8 mouse cellular contexts compared by ENCODE assay signal in genomic region chr16:10489904-10490457, GRCm38 (mm10). TPM values are rescaled to one million over a fixed set of nuclear protein-coding genes. Genes with fewer than 3 reads are reported as not detected.
DNase-seq lines count a peak whose midpoint lies in the region; ATAC-seq and TF ChIP-seq lines count a peak whose summit lies in the region.

No protein-coding gene starts in this region.

- no peak for DNase-seq in heart, adult 11 months
- DNase-seq in ES-E14 (ENCODE audit: low read depth, low spot score) = no peak
- no peak for DNase-seq in hindbrain, embryonic 11.5 days (ENCODE audit: low spot score)
- DNase-seq in midbrain, embryonic 10.5 days (ENCODE audit: low spot score) = no peak
- DNase-seq in gastrocnemius, postnatal 4 days (ENCODE audit: low spot score in 2 of 2) = no peak
- DNase-seq in layer of hippocampus, adult 18-20 months (ENCODE audit: low spot score in 2 of 2) = no peak
- DNase-seq in spleen, adult 12 weeks (ENCODE audit: low spot score) = no peak

- H3K4me2 ChIP-seq in heart, embryonic 15.5 days = peak overlapping the region; percentile 57
- peak overlapping the region; percentile 32 for H3K4me2 ChIP-seq in hindbrain, embryonic 11.5 days (replicated peaks; ENCODE audit: low read depth, low read length)

- no peak overlapping the region for H3K9ac ChIP-seq in heart, embryonic 15.5 days
- peak overlapping the region; percentile 47 for H3K9ac ChIP-seq in ES-E14 (ENCODE audit: insufficient read depth, low read depth, low read length, poor library complexity, severe bottlenecking)
- 0 out of 2 replicates have a peak overlapping the region, but pooled peaks have one; percentile 19 for H3K9ac ChIP-seq in hindbrain, embryonic 11.5 days (ENCODE audit: low read depth, low read length)

- no peak overlapping the region for H3K27ac ChIP-seq in heart, embryonic 15.5 days
- no peak overlapping the region for H3K27ac ChIP-seq in ES-E14 (ENCODE audit: insufficient read depth, low read depth, low read length, poor library complexity, severe bottlenecking)
- H3K27ac ChIP-seq in hindbrain, embryonic 11.5 days (ENCODE audit: low read depth, low read length) = no peak overlapping the region
- no peak overlapping the region for H3K27ac ChIP-seq in midbrain, embryonic 10.5 days (replicated peaks)

- ATAC-seq in heart, embryonic 15.5 days (replicated peaks; ENCODE audit: insufficient number of reproducible peaks, insufficient read depth, low FRiP score, low read depth) = no peak
- no peak for ATAC-seq in hindbrain, embryonic 11.5 days (ENCODE audit: low FRiP score)

- in situ Hi-C loops in ES-E14 (cut with MboI; ENCODE audit: low sequenced_read_pairs in 2 of 2, unreplicated experiment in 2 of 2) = no loop called here

- peaks cover 11% of the 10 kb centered on the region for H3K4me1 ChIP-seq in heart, embryonic 15.5 days (replicated peaks)
- peaks cover 0 to 3% of the 10 kb centered on the region in 2 experiments; a peak in 1 of 4 replicates for H3K4me1 ChIP-seq in ES-E14 (ENCODE audit: control insufficient read depth in 2 of 2, insufficient read depth in 2 of 2, low read length in 2 of 2, poor library complexity in 1 of 2)
- no peaks in the 10 kb centered on the region for H3K4me1 ChIP-seq in hindbrain, embryonic 11.5 days (replicated peaks; ENCODE audit: control insufficient read depth, insufficient read depth, low read length)
- peaks cover 10% of the 10 kb centered on the region for H3K4me1 ChIP-seq in midbrain, embryonic 10.5 days

- WGBS in heart, embryonic 15.5 days = 13% methylated on average over 12 of the region's 14 CpGs
- 23% methylated on average over 12 of the region's 14 CpGs for WGBS in hindbrain, embryonic 11.5 days
- WGBS in midbrain, embryonic 10.5 days = 22% methylated on average over 13 of the region's 14 CpGs

- no peaks in the 10 kb centered on the region for H3K36me3 ChIP-seq in heart, embryonic 15.5 days
- H3K36me3 ChIP-seq in ES-E14 (ENCODE audit: control insufficient read depth, insufficient read depth, low read length, poor library complexity, severe bottlenecking) = no peaks in the 10 kb centered on the region
- no peaks in the 10 kb centered on the region for H3K36me3 ChIP-seq in hindbrain, embryonic 11.5 days (ENCODE audit: control insufficient read depth, insufficient read depth, low read length)
- no peaks in the 10 kb centered on the region for H3K36me3 ChIP-seq in midbrain, embryonic 10.5 days

- H3K4me3 ChIP-seq in heart, embryonic 15.5 days = peak overlapping the region; percentile 34
- H3K4me3 ChIP-seq in ES-E14 (ENCODE audit: insufficient read depth in 1 of 2, low read depth in 1 of 2, low read length in 2 of 2, poor library complexity in 1 of 2, severe bottlenecking in 1 of 2) = peak overlapping the region; percentile 49 to 52; a peak in 3 of 4 replicates
- H3K4me3 ChIP-seq in hindbrain, embryonic 11.5 days (ENCODE audit: low read depth, low read length) = no peak overlapping the region
- H3K4me3 ChIP-seq in midbrain, embryonic 10.5 days = peak overlapping the region; percentile 38

- H3K9me3 ChIP-seq in heart, embryonic 15.5 days (replicated peaks) = no peaks in the 10 kb centered on the region
- H3K9me3 ChIP-seq in ES-E14 (ENCODE audit: control insufficient read depth, insufficient read depth, low read depth, low read length) = no peaks in the 10 kb centered on the region
- H3K9me3 ChIP-seq in hindbrain, embryonic 11.5 days (ENCODE audit: control insufficient read depth, low read length) = no peaks in the 10 kb centered on the region
- H3K9me3 ChIP-seq in midbrain, embryonic 10.5 days (replicated peaks) = no peaks in the 10 kb centered on the region

- peaks cover 28% of the 10 kb centered on the region for H3K27me3 ChIP-seq in heart, embryonic 15.5 days
- H3K27me3 ChIP-seq in hindbrain, embryonic 11.5 days (ENCODE audit: control insufficient read depth, insufficient read depth, low read length) = no peaks in the 10 kb centered on the region
- H3K27me3 ChIP-seq in midbrain, embryonic 10.5 days (ENCODE audit: low read depth, poor library complexity, severe bottlenecking) = peaks cover 29% of the 10 kb centered on the region

TF ChIP-seq in ES-E14, 5 proteins besides CTCF, POLR2A, EP300 and RAD21:
- TF ChIP-seq CHD2 (IDR thresholded peaks at IDR 0.05; ENCODE audit: low read depth, low read length) (no peak), HCFC1 (IDR thresholded peaks at IDR 0.05; ENCODE audit: borderline replicate concordance, insufficient read depth, low read length) (no peak), ZNF384 (IDR thresholded peaks at IDR 0.05; ENCODE audit: low read depth, low read length) (no peak), MAFK (IDR thresholded peaks at IDR 0.05; ENCODE audit: insufficient read depth, low read depth, low read length) (no peak), ZC3H11A (IDR thresholded peaks at IDR 0.05; ENCODE audit: borderline replicate concordance, low read depth, low read length) (no peak)

RNA-seq across cellular contexts. Expression of gene Ciita, which starts 10.1 kb away (rescaled TPM):
- polyA plus RNA-seq in heart, embryonic 15.5 days (2015; fragmentation: Nextera tagmentation; extraction: Ambion mirVana) = 0.53 and 2.4 TPM in 2 replicates
- total RNA-seq in ES-E14 (2012; rRNA removed) = 0.05 and 0.22 TPM in 2 replicates
- 0.27 and 0.36 TPM in 2 replicates for polyA plus RNA-seq in hindbrain, embryonic 11.5 days (2014; fragmentation: Nextera tagmentation; extraction: Ambion mirVana)
- polyA plus RNA-seq in midbrain, embryonic 10.5 days (2016; fragmentation: Nextera tagmentation; extraction: Ambion mirVana) = 0.16 and 0.22 TPM in 2 replicates
- under 1 TPM; 0.17 to 0.29 TPM for total RNA-seq in gastrocnemius, postnatal 4 days (2021)
- under 1 TPM in 1 of 2 experiments, not detected in 1; 0.08 TPM for total RNA-seq in layer of hippocampus, adult 18-20 months (2021)

RNA-seq across cellular contexts. Expression of gene Tvp23a, which starts 42.8 kb away (rescaled TPM):
- polyA plus RNA-seq in heart, embryonic 15.5 days (2015; fragmentation: Nextera tagmentation; extraction: Ambion mirVana) = 3.4 and 5.4 TPM in 2 replicates
- 2.3 and 2.5 TPM in 2 replicates for total RNA-seq in ES-E14 (2012; rRNA removed)
- polyA plus RNA-seq in hindbrain, embryonic 11.5 days (2014; fragmentation: Nextera tagmentation; extraction: Ambion mirVana) = 17.2 and 24.8 TPM in 2 replicates
- polyA plus RNA-seq in midbrain, embryonic 10.5 days (2016; fragmentation: Nextera tagmentation; extraction: Ambion mirVana) = 22.9 and 27.5 TPM in 2 replicates
- total RNA-seq in gastrocnemius, postnatal 4 days (2021) = 1 to 10 TPM; 3.4 to 4.1 TPM
- total RNA-seq in layer of hippocampus, adult 18-20 months (2021) = 10 to 100 TPM; 22.0 to 25.6 TPM

RNA-seq across cellular contexts. Expression of gene Dexi, which starts 52.9 kb away (rescaled TPM):
- polyA plus RNA-seq in heart, embryonic 15.5 days (2015; fragmentation: Nextera tagmentation; extraction: Ambion mirVana) = 15.0 and 19.7 TPM in 2 replicates
- total RNA-seq in ES-E14 (2012; rRNA removed) = 5.8 TPM in 2 replicates
- polyA plus RNA-seq in hindbrain, embryonic 11.5 days (2014; fragmentation: Nextera tagmentation; extraction: Ambion mirVana) = 21.9 and 23.2 TPM in 2 replicates
- 15.6 and 17.4 TPM in 2 replicates for polyA plus RNA-seq in midbrain, embryonic 10.5 days (2016; fragmentation: Nextera tagmentation; extraction: Ambion mirVana)
- 10 to 100 TPM; 32.9 to 37.5 TPM for total RNA-seq in gastrocnemius, postnatal 4 days (2021)
- 10 to 100 TPM; 62.8 to 67.7 TPM for total RNA-seq in layer of hippocampus, adult 18-20 months (2021)

RNA-seq across cellular contexts. Expression of gene Clec16a, which starts 55.2 kb away (rescaled TPM):
- polyA plus RNA-seq in heart, embryonic 15.5 days (2015; fragmentation: Nextera tagmentation; extraction: Ambion mirVana) = 29.9 and 30.4 TPM in 2 replicates
- total RNA-seq in ES-E14 (2012; rRNA removed) = 14.6 and 16.2 TPM in 2 replicates
- 47.5 and 55.7 TPM in 2 replicates for polyA plus RNA-seq in hindbrain, embryonic 11.5 days (2014; fragmentation: Nextera tagmentation; extraction: Ambion mirVana)
- polyA plus RNA-seq in midbrain, embryonic 10.5 days (2016; fragmentation: Nextera tagmentation; extraction: Ambion mirVana) = 27.2 and 30.8 TPM in 2 replicates
- 10 to 100 TPM; 22.3 to 26.2 TPM for total RNA-seq in gastrocnemius, postnatal 4 days (2021)
- total RNA-seq in layer of hippocampus, adult 18-20 months (2021) = 10 to 100 TPM; 93.0 to 95.7 TPM
